Mouse (Mus musculus) activated CD4-positive, CD25-positive, alpha-beta regulatory T cell, adult 9 weeks (primary cell): ENCODE measurements around the gene Tubg2. TPM values are rescaled to one million over a fixed set of nuclear protein-coding genes. Genes with fewer than 3 reads are reported as not detected.

Experiments used
- polyA plus RNA-seq: library from polyadenylated mRNA; unstranded; fragments of 100-300 nt; shearing (Covaris generic); gene quantifications from one replicate; pipeline ENCODE4 v1.2.1, GENCODE M21; 2017

The Tubg2 gene
- polyA plus RNA-seq = 4.3 TPM

GRCm38 (mm10) chr11:101155728-101156371, at the start of gene Tubg2:
TSS of gene Tubg2 (plus strand) at chr11:101155907.

GRCm38 (mm10) chr11:101119761-101120544, 35.8 kb upstream of the Tubg2 start, which contains the start of the genes Retreg3 and Tubg1:
TSS of gene Retreg3 (minus strand) at chr11:101119893.
TSS of gene Tubg1 (plus strand) at chr11:101119938.

GRCm38 (mm10) chr11:101170354-101170810, 14.7 kb downstream of the Tubg2 start, which contains the start of gene Cntnap1:
TSS of gene Cntnap1 (plus strand) at chr11:101170523.

GRCm38 (mm10) chr11:101170811-101171610, 15.3 kb downstream of the Tubg2 start, which contains the start of gene Plekhh3:
TSS of gene Plekhh3 (minus strand) at chr11:101171351.

GRCm38 (mm10) chr11:101174851-101175628, 19.3 kb downstream of the Tubg2 start, which contains the start of gene Ccr10:
TSS of gene Ccr10 (minus strand) at chr11:101175443.

Other genes starting within 250 kb of the Tubg2 start
- gene Stat3, start 216.4 kb upstream of the Tubg2 start, polyA plus RNA-seq = 307 TPM
- 0.38 TPM for gene Cavin1, start 185.0 kb upstream of the Tubg2 start, polyA plus RNA-seq
- gene Atp6v0a1, start 146.5 kb upstream of the Tubg2 start, polyA plus RNA-seq = 10.3 TPM
- 6.7 TPM for gene Naglu, start 85.9 kb upstream of the Tubg2 start, polyA plus RNA-seq
- 0.42 TPM for gene Hsd17b1, start 77.5 kb upstream of the Tubg2 start, polyA plus RNA-seq
- 35.2 TPM for gene Coasy, start 73.3 kb upstream of the Tubg2 start, polyA plus RNA-seq
- gene Mlx, start 68.6 kb upstream of the Tubg2 start, polyA plus RNA-seq = 126 TPM
- 8.4 TPM for gene Psmc3ip, start 60.5 kb upstream of the Tubg2 start, polyA plus RNA-seq
- 70.2 TPM for gene Retreg3, start 36.0 kb upstream of the Tubg2 start, polyA plus RNA-seq
- gene Tubg1, start 36.0 kb upstream of the Tubg2 start, polyA plus RNA-seq = 45.3 TPM
- 0.13 TPM for gene Cntnap1, start 14.6 kb downstream of the Tubg2 start, polyA plus RNA-seq
- gene Plekhh3, start 15.4 kb downstream of the Tubg2 start, polyA plus RNA-seq = 0.24 TPM
- 1.9 TPM for gene Ccr10, start 19.5 kb downstream of the Tubg2 start, polyA plus RNA-seq
- 96.4 TPM for gene Ezh1, start 70.6 kb downstream of the Tubg2 start, polyA plus RNA-seq
- not detected for gene Ramp2, start 90.1 kb downstream of the Tubg2 start, polyA plus RNA-seq
- gene Vps25, start 97.8 kb downstream of the Tubg2 start, polyA plus RNA-seq = 157 TPM
- gene Wnk4, start 104.7 kb downstream of the Tubg2 start, polyA plus RNA-seq = 2.4 TPM
- gene Cntd1, start 123.1 kb downstream of the Tubg2 start, polyA plus RNA-seq = not detected
- gene Coa3, start 123.2 kb downstream of the Tubg2 start, polyA plus RNA-seq = 130 TPM
- 217 TPM for gene Becn1, start 146.4 kb downstream of the Tubg2 start, polyA plus RNA-seq
- 156 TPM for gene Psme3, start 160.3 kb downstream of the Tubg2 start, polyA plus RNA-seq
- 4.1 TPM for gene Aoc2, start 169.2 kb downstream of the Tubg2 start, polyA plus RNA-seq
- not detected for gene Aoc3, start 174.7 kb downstream of the Tubg2 start, polyA plus RNA-seq
- gene G6pc, start 211.7 kb downstream of the Tubg2 start, polyA plus RNA-seq = not detected